Mouse (Mus musculus): ENCODE results near the gene Olfr1023. TPM values are rescaled to one million over a fixed set of nuclear protein-coding genes. Genes with fewer than 3 reads are reported as not detected.

Gene Olfr1023
- total RNA-seq (2021): not detected
- long read RNA-seq, experiment 1: 0 reads
- long read RNA-seq, experiment 2: 0 reads

DNA sequence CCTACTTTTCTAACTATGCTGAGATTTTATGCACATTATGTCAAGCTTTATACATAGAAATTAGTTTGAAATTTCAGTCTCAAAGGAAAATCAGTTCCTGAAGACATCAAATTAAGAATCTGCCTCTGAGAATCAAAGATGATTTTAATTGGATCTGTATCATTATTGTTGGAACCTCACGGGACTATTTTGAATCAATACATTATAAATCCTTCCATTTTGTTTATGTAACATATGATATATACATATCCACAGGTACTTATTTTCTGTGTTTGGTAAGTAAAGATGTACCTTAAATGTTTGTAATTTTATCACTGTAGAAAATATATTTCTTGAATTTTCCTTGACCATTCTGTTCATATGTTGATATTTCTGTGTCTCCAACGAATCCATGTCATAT, at the start of gene Olfr1023:
Olfr1023 (plus strand) TSS at position 301 of the 400 bp plus-strand sequence.
- intact Hi-C loops (cut with DNase I): no loop called here
- no peak for DNase-seq

DNA sequence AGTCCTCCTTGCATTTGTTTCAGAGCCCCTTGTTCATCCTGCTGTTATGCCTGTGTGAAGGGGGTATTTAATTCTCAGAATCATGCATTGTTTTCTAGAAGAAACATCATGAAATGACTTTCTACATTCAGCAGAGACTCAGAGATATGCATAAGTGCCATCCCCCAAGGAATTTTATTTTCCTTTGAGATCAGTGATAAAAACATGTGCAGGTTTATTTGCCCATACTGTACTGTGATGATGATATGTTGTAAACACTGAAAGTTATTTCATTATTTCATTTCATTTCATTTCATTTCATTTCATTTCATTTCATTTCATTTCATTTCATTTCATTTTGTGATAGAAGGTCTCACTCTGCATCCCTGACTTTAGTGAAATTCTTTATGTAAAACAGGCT, 40.1 kb upstream of the Olfr1023 start, which contains the start of gene Olfr1019:
Olfr1019 (minus strand) TSS at position 101 of the 400 bp plus-strand sequence.
- intact Hi-C loops (cut with DNase I): no loop called here
- DNase-seq: no peak

DNA sequence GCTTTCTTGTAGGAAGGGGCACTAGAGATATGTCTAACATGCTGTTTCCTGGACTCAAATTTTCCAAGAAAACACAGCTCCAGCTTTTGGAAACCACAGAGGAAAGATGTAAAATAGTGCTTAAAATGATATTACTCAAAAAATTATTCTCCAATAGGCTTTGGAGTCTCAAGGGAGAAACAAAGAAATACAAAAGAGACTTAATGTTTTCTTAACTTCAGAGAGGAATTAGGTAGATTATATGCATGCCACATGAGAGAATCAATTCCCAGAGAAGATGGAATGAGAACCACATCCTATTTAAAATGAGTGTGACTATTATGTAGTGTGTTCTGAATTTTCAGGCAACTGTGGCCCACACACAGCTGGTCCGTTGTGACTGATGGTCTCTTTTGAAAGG, 38.7 kb upstream of the Olfr1023 start, which contains the start of gene Olfr1020:
Olfr1020 (plus strand) TSS at position 301 of the 400 bp plus-strand sequence.
- no peak for DNase-seq
- intact Hi-C loops (cut with DNase I): no loop called here

DNA sequence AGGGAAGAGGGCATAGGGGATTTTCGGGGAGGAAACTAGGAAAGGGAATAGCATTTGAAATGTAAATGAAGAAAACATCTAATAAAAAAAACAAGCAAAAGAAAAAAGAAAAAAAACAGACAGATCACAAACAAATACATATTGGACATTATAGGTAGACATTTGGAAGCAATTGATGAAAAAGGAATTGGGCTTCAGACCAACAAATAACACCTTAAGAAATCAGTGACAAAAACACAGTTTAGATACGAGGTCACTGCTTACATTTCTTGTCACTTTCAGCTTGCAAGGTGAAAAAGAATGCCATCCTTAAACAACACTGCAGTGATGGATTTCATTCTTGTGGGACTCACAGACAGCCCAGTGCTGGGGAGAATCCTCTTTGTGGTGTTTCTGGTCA, 17.1 kb upstream of the Olfr1023 start, which contains the start of gene Olfr1022:
Olfr1022 (plus strand) TSS at position 301 of the 400 bp plus-strand sequence.
- intact Hi-C loops (cut with DNase I): no loop called here
- no peak for DNase-seq

DNA sequence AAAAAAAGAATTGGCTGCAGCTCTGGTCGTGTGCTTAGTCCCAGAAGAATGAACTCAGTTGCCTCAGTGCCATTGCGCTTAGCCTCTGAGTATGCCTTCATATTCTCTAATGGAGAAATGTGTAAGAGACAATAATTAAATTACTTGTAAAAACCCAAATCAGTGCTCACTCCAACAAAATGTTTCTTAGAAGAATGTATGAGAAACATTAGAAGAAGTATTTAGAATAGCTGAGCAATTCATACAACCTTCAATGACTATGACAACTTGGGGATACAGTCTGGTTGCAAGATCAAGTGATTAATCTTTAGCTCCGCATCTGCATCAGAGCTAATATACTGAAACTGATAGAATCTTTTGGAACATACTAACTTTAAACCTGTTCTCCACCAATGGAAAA, 19.5 kb downstream of the Olfr1023 start, which contains the start of gene Olfr1024:
Olfr1024 (minus strand) TSS at position 101 of the 400 bp plus-strand sequence.
- no peak for DNase-seq
- intact Hi-C loops (cut with DNase I): no loop called here

DNA sequence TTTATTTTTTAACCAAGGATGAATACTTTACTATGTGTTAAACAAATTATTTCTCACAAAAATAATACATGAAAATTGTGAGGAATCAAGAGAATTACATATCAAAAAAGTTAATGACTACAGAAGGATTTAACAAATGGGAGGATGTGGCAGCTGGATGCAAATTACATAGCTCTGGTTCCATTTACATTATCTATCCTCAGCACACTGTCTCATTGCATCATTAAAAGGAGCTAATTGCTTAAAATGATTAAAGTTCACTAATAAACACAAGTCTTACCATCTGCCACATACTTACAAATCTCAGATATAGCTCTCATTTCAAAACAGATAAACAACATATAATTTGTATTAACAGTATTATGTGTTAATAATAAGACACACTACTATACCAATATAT, 27.8 kb downstream of the Olfr1023 start:
- no peak for DNase-seq
- intact Hi-C loops (cut with DNase I): no loop called here

DNA sequence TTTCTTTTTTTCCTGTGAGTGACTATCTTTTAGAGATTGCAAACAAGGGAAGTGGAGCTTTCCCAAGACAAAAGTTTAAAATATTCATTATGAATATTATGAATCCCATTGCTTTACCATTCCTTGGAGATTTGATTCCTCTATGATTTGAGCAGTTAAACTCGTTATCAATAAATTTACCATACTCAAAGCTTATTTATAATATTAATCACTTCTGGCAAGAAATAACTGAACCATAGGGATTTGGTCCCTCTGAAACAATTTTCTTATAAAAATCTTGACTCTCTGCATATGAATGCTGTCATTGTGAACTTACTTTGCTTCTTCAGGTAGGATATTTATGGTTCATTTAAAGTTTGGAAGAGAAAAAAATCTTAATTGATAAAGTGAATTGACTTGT, 29.5 kb downstream of the Olfr1023 start, which contains the start of gene Olfr1025-ps1:
Olfr1025-ps1 (plus strand) TSS at position 301 of the 400 bp plus-strand sequence.
- intact Hi-C loops (cut with DNase I): no loop called here

DNA sequence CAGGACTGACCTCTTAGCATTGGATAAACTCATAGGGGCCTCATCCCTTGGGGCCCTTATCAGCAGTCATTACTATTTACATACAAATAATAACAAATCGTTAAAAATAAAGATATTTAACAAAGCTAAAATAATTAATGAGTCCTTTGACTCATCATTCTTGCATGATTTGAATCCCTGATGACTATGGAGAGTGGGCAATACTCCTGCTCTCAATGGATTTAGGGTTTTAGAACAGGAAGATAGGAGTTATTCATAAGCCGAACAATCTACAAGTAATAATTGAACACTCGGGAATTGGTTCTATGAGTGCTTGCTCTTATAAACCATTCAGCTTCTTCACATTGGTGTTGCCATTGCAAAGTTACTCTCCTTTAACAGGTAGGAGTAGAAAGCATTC, 35.8 kb downstream of the Olfr1023 start, which contains the start of gene Olfr1026:
Olfr1026 (plus strand) TSS at position 301 of the 400 bp plus-strand sequence.
- no peak for DNase-seq
- intact Hi-C loops (cut with DNase I): no loop called here

More for the DNA sequence above, 29.5 kb downstream of the Olfr1023 start, which contains the start of gene Olfr1025-ps1:
- DNase-seq: no peak

Other genes starting within 250 kb of the Olfr1023 start
- not detected for gene Olfr1002, start 234.9 kb upstream of the Olfr1023 start, total RNA-seq (2021)
- not detected for gene Olfr154, start 221.2 kb upstream of the Olfr1023 start, total RNA-seq (2021)
- gene Olfr1006, start 206.9 kb upstream of the Olfr1023 start, total RNA-seq (2021): not detected
- not detected for gene Olfr1008, start 196.2 kb upstream of the Olfr1023 start, total RNA-seq (2021)
- not detected for gene Olfr1009, start 170.2 kb upstream of the Olfr1023 start, total RNA-seq (2021)
- gene Olfr1012, start 122.9 kb upstream of the Olfr1023 start, total RNA-seq (2021): not detected
- not detected for gene Olfr1013, start 118.5 kb upstream of the Olfr1023 start, total RNA-seq (2021)
- gene Olfr1014, start 112.9 kb upstream of the Olfr1023 start, total RNA-seq (2021): not detected
- not detected for gene Olfr1015, start 103.6 kb upstream of the Olfr1023 start, total RNA-seq (2021)
- gene Olfr1016, start 83.1 kb upstream of the Olfr1023 start, total RNA-seq (2021): not detected
- not detected for gene Olfr1018, start 67.2 kb upstream of the Olfr1023 start, total RNA-seq (2021)
- gene Olfr1019, start 40.2 kb upstream of the Olfr1023 start, total RNA-seq (2021): not detected
- gene Olfr1020, start 38.6 kb upstream of the Olfr1023 start, total RNA-seq (2021): not detected
- gene Olfr1022, start 17.0 kb upstream of the Olfr1023 start, total RNA-seq (2021): not detected
- not detected for gene Olfr1024, start 19.4 kb downstream of the Olfr1023 start, total RNA-seq (2021)
- not detected for gene Olfr1025-ps1, start 29.6 kb downstream of the Olfr1023 start, total RNA-seq (2021)
- gene Olfr1026, start 35.9 kb downstream of the Olfr1023 start, total RNA-seq (2021): not detected
- gene Olfr1028, start 64.8 kb downstream of the Olfr1023 start, total RNA-seq (2021): not detected
- gene Olfr1029, start 88.3 kb downstream of the Olfr1023 start, total RNA-seq (2021): not detected
- not detected for gene Olfr1030, start 93.6 kb downstream of the Olfr1023 start, total RNA-seq (2021)
- not detected for gene Olfr1031, start 104.7 kb downstream of the Olfr1023 start, total RNA-seq (2021)
- not detected for gene Olfr1032, start 119.9 kb downstream of the Olfr1023 start, total RNA-seq (2021)
- gene Olfr1033, start 135.0 kb downstream of the Olfr1023 start, total RNA-seq (2021): 1 to 10 TPM; 3.4 to 7.1 TPM
- under 1 TPM; 0.10 to 0.29 TPM for gene Olfr1034, start 160.2 kb downstream of the Olfr1023 start, total RNA-seq (2021)
- gene Olfr1036, start 188.4 kb downstream of the Olfr1023 start, total RNA-seq (2021): not detected
- not detected for gene Olfr1037, start 201.7 kb downstream of the Olfr1023 start, total RNA-seq (2021)